Mouse (Mus musculus) stomach, postnatal 0 days (tissue): ENCODE measurements around the gene Rapgefl1.

ENCODE experiments used
- CTCF ChIP-seq: IDR thresholded peaks from 2 replicates; pipeline ENCODE4 v1.5.1; 2016; ENCODE audit warnings: antibody characterized with exemption, low read depth, mild to moderate bottlenecking, moderate library complexity
- EP300 ChIP-seq: optimal IDR thresholded peaks from 2 replicates; pipeline ENCODE3; 2016; ENCODE audit warnings: antibody characterized with exemption

DNA sequence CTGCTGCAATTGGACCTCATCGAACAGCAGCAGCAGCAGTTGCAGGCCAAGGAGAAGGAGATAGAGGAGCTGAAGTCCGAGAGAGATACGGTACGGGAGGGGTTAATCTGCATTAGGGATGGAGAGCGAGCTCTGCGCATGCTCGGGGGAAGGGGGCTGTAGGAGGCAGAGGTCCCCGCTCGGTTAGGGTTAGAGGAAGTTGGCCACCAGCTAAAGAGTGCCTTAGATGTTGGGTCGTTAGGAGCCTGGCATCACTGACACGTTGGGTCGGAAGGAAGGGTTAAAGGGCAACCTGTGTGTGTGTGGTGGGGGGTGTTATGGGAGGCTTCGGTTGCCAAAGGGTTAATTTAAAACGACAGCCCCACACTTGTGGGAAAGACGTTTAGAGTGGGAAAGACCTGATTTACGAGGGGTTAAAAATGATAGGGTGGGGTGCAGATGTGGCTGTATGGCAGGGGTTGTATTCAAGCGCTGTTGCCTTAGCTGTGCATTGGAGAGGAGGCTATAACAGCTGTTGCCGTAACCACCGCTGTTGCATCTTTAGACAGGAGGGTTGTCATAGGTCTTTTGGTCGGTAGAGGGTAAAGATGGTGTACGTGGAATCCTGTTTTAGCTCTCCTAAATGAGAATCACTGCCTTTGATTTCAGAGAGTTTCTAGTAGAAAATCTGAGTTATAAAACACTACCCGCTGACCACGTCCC, 39.9 kb upstream of the Rapgefl1 start:
- no peak for TF ChIP-seq CTCF
- no peak for TF ChIP-seq EP300
